Mouse (Mus musculus) intestine, embryonic 14.5 days (tissue): ENCODE measurements around the gene Krtap3-1. TPM values are rescaled to one million over a fixed set of nuclear protein-coding genes. Genes with fewer than 3 reads are reported as not detected.
A peak's percentile ranks its signal among the peaks of the same experiment; 100 is the strongest.

Source experiments
- ATAC-seq: fragments of 200-750 bp; cut with Nextera tagmentation; replicated peaks from 2 replicates; pipeline ENCODE4 v1.8.0; 2017; ENCODE audit warnings: low read depth, moderate number of reproducible peaks, moderate TSS enrichment, moderate library complexity; ENCODE audit not compliant: low FRiP score, low TSS enrichment
- DNase-seq: peaks from one replicate; pipeline ENCODE4 v3.0.0-alpha.2; 2018; ENCODE audit warnings: low spot score
- H3K27ac ChIP-seq: fragments of 300-500 bp; sonication (generic); 2 replicates; pipeline ENCODE4 v1.5.1; 2014; ENCODE audit warnings: low read depth, mild to moderate bottlenecking, control low read depth
- H3K27me3 ChIP-seq: fragments of 300-500 bp; sonication (generic); replicated peaks from 2 replicates; pipeline ENCODE4 v1.6.1; 2014; ENCODE audit warnings: low read length, control low read depth; ENCODE audit not compliant: control insufficient read depth, insufficient read depth
- H3K36me3 ChIP-seq: fragments of 300-500 bp; sonication (generic); 2 replicates; pipeline ENCODE4 v1.6.1; 2014; ENCODE audit warnings: low read length, control low read depth; ENCODE audit not compliant: control insufficient read depth, insufficient read depth
- H3K4me1 ChIP-seq: fragments of 300-500 bp; sonication (generic); replicated peaks from 2 replicates; pipeline ENCODE4 v1.6.1; 2014; ENCODE audit warnings: low read length, control low read depth, mixed read lengths; ENCODE audit not compliant: control insufficient read depth, insufficient read depth
- H3K4me2 ChIP-seq: fragments of 300-500 bp; sonication (generic); 2 replicates; pipeline ENCODE4 v1.6.1; 2014; ENCODE audit warnings: low read length
- H3K4me3 ChIP-seq: fragments of 300-500 bp; sonication (generic); 2 replicates; pipeline ENCODE4 v1.5.1; 2014; ENCODE audit warnings: low read depth, low read length, control low read depth, mixed read lengths
- H3K9ac ChIP-seq: fragments of 300-500 bp; sonication (generic); 2 replicates; pipeline ENCODE4 v1.6.1; 2014; ENCODE audit warnings: mild to moderate bottlenecking, low read length
- H3K9me3 ChIP-seq: fragments of 300-500 bp; sonication (generic); 2 replicates; pipeline ENCODE4 v1.6.1; 2016; ENCODE audit warnings: low read length, control low read depth; ENCODE audit not compliant: control insufficient read depth
- WGBS: fragments of 180-500 bp; shearing (Covaris S2); extraction: QIAGEN DNeasy Blood & Tissue Kit; methylation state at CpG from one replicate; pipeline ENCODE4 v1.1.7; 2014; 5-methylcytosine and 5-hydroxymethylcytosine counted together
- polyA plus RNA-seq: library from polyadenylated mRNA; unstranded; fragments of >200 nt; fragmentation: Nextera tagmentation; extraction: Ambion mirVana; gene quantifications from 2 replicates; pipeline ENCODE4 v1.2.1, GENCODE M21; 2014

Krtap3-1 gene
- polyA plus RNA-seq, 1 experiment from 2014 or later: not detected

DNA sequence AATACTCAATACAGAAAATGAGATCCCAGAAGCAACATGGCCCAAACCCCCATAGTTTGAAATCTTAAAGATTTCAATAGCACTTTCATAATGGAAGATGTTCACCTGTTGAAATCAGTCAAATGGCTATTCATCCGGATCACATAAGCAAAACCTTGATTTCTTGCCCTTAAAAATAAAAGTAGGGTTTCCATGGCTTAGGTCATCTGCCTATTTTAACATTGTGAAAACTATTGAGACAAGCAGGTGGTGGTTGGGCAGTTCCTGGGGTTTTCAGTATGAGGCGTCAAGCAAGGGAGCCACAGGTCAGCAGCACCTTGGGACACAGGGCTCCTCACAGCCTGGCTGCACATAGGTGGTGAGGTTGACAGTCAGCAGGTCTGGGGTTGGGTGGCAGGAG lies 10.2 kb downstream of the Krtap3-1 start:
- H3K27ac ChIP-seq: no peak overlapping the region
- no peak for DNase-seq

DNA sequence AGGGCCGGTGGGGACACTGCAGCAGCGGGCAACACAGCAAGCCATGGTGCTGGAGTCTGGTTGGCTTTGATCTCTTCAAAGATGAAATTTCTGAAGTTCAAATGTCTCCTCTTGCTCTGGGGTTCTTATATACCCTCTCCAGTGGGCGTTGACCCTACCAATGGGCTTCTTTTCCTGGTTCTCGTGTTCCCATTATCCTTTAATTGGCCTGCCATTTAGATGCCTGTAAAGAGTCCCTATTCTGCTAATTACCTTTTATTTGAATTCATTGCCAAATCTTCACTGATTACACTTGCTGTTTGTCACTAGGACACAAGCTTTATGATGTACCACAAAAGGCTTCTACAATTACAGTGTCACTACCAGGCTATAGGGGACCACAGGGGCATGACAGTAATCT lies 15.7 kb downstream of the Krtap3-1 start, which contains the start of gene Krtap3-3:
Gene Krtap3-3 (minus strand): TSS at position 101 of the 400 bp plus-strand sequence.
- DNase-seq (no peak), ATAC-seq (no peak)
- Histone ChIP-seq H3K27ac (no peak within 1 kb of the TSS), H3K4me1 (no peaks in the 10 kb centered on the region), H3K4me3 (no peak within 1 kb of the TSS), H3K9ac (no peak within 1 kb of the TSS), H3K27me3 (no peaks in the 10 kb centered on the region), H3K4me2 (no peak within 1 kb of the TSS), H3K9me3 (no peaks in the 10 kb centered on the region), H3K36me3 (no peaks in the 10 kb centered on the region)
- 69% methylated on average over 4 of the region's 4 CpGs for WGBS

More for the DNA sequence above, 10.2 kb downstream of the Krtap3-1 start:
- H3K9ac ChIP-seq: no peak overlapping the region
- H3K4me1 ChIP-seq: no peaks in the 10 kb centered on the region
- H3K4me2 ChIP-seq: no peak overlapping the region
- H3K27me3 ChIP-seq: no peaks in the 10 kb centered on the region
- H3K9me3 ChIP-seq: no peaks in the 10 kb centered on the region
- H3K4me3 ChIP-seq: no peak overlapping the region
- 88% methylated on average over 2 of the region's 2 CpGs for WGBS
- no peak for ATAC-seq
- no peaks in the 10 kb centered on the region for H3K36me3 ChIP-seq

DNA sequence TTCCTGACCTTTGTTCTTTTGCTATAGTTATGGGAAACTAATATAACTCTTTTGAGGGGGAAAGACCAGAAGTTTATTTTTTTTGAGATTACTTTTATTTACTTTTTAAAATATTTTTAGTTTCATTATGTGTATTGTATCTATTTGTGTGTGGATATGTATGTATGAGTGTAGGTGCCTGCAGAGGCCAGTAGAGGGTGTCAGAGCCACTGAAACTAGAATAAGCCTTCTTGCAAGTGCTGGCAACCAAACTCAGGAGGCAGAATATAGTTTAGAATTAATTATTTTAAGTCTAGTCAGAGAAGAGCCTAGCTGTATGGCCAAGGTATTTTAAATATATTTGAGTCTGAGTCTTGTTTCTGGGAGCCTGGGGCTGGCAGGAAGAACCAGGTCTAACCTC lies 18.5 kb downstream of the Krtap3-1 start:
- H3K4me3 ChIP-seq: no peak overlapping the region
- no peaks in the 10 kb centered on the region for H3K27me3 ChIP-seq
- no peaks in the 10 kb centered on the region for H3K36me3 ChIP-seq
- no peaks in the 10 kb centered on the region for H3K4me1 ChIP-seq
- H3K4me2 ChIP-seq: no peak overlapping the region
- H3K9me3 ChIP-seq: no peaks in the 10 kb centered on the region
- no peak overlapping the region for H3K9ac ChIP-seq
- DNase-seq (no peak), ATAC-seq (no peak)
- no peak overlapping the region for H3K27ac ChIP-seq

DNA sequence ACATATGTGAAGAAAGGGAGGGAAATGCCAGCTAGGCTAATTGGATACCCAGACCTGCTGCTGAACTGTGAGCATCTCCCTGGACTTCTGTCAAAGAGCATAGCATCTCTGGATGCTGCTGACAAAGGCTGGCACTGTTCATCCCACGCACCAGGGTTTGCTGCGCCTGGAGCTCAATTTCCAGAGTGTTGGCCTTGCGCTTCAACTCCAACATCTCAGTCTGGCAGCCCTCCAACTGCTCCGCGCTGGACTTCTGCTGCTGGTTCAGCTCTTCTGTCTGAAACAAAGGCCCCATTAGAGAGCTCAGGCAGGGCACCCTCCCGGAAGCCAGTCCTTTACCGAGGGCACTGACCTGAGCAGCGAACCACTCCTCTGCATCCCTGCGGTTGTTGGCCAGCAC lies 26.7 kb downstream of the Krtap3-1 start:
- 67% methylated on average over 9 of the region's 9 CpGs for WGBS
- ATAC-seq (no peak), DNase-seq (peak; percentile 57)
- Histone ChIP-seq H3K36me3 (no peaks in the 10 kb centered on the region), H3K27ac (no peak overlapping the region), H3K27me3 (no peaks in the 10 kb centered on the region), H3K4me3 (no peak overlapping the region), H3K4me2 (no peak overlapping the region), H3K9ac (no peak overlapping the region), H3K9me3 (no peaks in the 10 kb centered on the region), H3K4me1 (no peaks in the 10 kb centered on the region)

DNA sequence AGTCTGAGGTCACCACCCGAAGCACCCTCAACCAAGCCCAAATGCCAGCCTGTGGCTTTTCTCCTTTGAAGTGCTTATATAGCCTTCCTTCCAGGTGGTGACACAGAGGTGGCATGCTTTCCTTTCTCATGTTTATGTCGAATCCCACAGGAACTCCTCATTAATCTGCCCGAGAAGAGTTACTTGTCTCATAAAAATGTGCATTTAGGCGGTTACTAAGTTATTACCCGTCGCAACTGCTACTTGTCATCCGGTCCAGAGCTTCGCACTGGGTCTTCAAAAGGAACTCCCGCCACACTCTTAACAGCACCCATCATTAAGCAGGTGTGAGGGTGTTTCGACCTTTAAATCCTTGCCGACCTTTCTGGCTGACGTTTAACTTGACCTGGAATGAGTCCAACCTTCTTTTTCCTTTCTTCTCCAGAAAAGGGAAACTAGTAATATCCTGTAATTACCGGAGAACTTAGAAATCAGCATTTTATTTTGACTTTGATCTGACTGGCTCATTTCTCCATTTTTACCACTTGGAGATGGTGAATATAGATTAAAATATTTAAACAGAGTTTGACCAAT lies 45.1 kb downstream of the Krtap3-1 start, which contains the start of gene Krt39:
Gene Krt39 (minus strand): TSS at position 51 of the 573 bp plus-strand sequence.
- no peaks in the 10 kb centered on the region for H3K36me3 ChIP-seq
- DNase-seq: no peak
- H3K4me1 ChIP-seq: no peaks in the 10 kb centered on the region
- H3K27me3 ChIP-seq: no peaks in the 10 kb centered on the region
- no peak within 1 kb of the TSS for H3K27ac ChIP-seq
- no peaks in the 10 kb centered on the region for H3K9me3 ChIP-seq
- no peak for ATAC-seq
- WGBS: 68% methylated on average over 13 of the region's 13 CpGs
- no peak within 1 kb of the TSS for H3K4me2 ChIP-seq
- H3K4me3 ChIP-seq: no peak within 1 kb of the TSS
- no peak within 1 kb of the TSS for H3K9ac ChIP-seq

Other genes starting within 250 kb of the Krtap3-1 start
- gene Krt25, start 243.7 kb downstream of the Krtap3-1 start, polyA plus RNA-seq: 0.15 TPM in 1 of 2 replicates, not detected in the other
- gene Krt26, start 228.7 kb downstream of the Krtap3-1 start, polyA plus RNA-seq: 0.04 and 0.16 TPM in 2 replicates
- not detected in 2 replicates for gene Krt27, start 215.5 kb downstream of the Krtap3-1 start, polyA plus RNA-seq
- not detected in 2 replicates for gene Krt28, start 191.7 kb downstream of the Krtap3-1 start, polyA plus RNA-seq
- gene Krt10, start 177.3 kb downstream of the Krtap3-1 start, polyA plus RNA-seq: 26.2 and 28.5 TPM in 2 replicates
- gene Krt12, start 144.4 kb downstream of the Krtap3-1 start, polyA plus RNA-seq: not detected in 2 replicates
- gene Krt20, start 128.5 kb downstream of the Krtap3-1 start, polyA plus RNA-seq: 16.5 and 17.1 TPM in 2 replicates
- 6.0 and 9.2 TPM in 2 replicates for gene Krt23, start 73.5 kb downstream of the Krtap3-1 start, polyA plus RNA-seq
- gene Krt39, start 45.3 kb downstream of the Krtap3-1 start, polyA plus RNA-seq: not detected in 2 replicates
- gene Krt40, start 23.5 kb downstream of the Krtap3-1 start, polyA plus RNA-seq: not detected in 2 replicates
- gene Krtap3-3, start 15.8 kb downstream of the Krtap3-1 start, polyA plus RNA-seq: not detected in 2 replicates
- not detected in 2 replicates for gene Krtap3-2, start 9.8 kb downstream of the Krtap3-1 start, polyA plus RNA-seq
- not detected in 2 replicates for gene Gm11939, start 7.2 kb downstream of the Krtap3-1 start, polyA plus RNA-seq
- gene Krtap1-5, start 14.4 kb upstream of the Krtap3-1 start, polyA plus RNA-seq: not detected in 2 replicates
- gene Krtap1-4, start 17.0 kb upstream of the Krtap3-1 start, polyA plus RNA-seq: not detected in 2 replicates
- not detected in 2 replicates for gene Krtap1-3, start 24.7 kb upstream of the Krtap3-1 start, polyA plus RNA-seq
- gene Krtap9-3, start 31.5 kb upstream of the Krtap3-1 start, polyA plus RNA-seq: not detected in 2 replicates
- not detected in 2 replicates for gene Gm11938, start 36.7 kb upstream of the Krtap3-1 start, polyA plus RNA-seq
- gene Gm11937, start 43.6 kb upstream of the Krtap3-1 start, polyA plus RNA-seq: not detected in 2 replicates
- gene Krtap2-4, start 48.2 kb upstream of the Krtap3-1 start, polyA plus RNA-seq: not detected in 2 replicates
- not detected in 2 replicates for gene Gm11562, start 53.8 kb upstream of the Krtap3-1 start, polyA plus RNA-seq
- not detected in 2 replicates for gene Krtap4-1, start 61.6 kb upstream of the Krtap3-1 start, polyA plus RNA-seq
- not detected in 2 replicates for gene Krtap4-2, start 68.5 kb upstream of the Krtap3-1 start, polyA plus RNA-seq
- not detected in 2 replicates for gene Krtap4-7, start 77.5 kb upstream of the Krtap3-1 start, polyA plus RNA-seq
- gene Gm11555, start 83.6 kb upstream of the Krtap3-1 start, polyA plus RNA-seq: not detected in 2 replicates
- gene Gm11563, start 92.3 kb upstream of the Krtap3-1 start, polyA plus RNA-seq: not detected in 2 replicates
- not detected in 2 replicates for gene Krtap4-6, start 99.3 kb upstream of the Krtap3-1 start, polyA plus RNA-seq
- not detected in 2 replicates for gene Gm14190, start 124.1 kb upstream of the Krtap3-1 start, polyA plus RNA-seq
- gene Gm14180, start 167.7 kb upstream of the Krtap3-1 start, polyA plus RNA-seq: not detected in 2 replicates
- gene Gm11595, start 206.3 kb upstream of the Krtap3-1 start, polyA plus RNA-seq: not detected in 2 replicates
- not detected in 2 replicates for gene Krtap4-8, start 214.1 kb upstream of the Krtap3-1 start, polyA plus RNA-seq
- gene Krtap4-9, start 218.6 kb upstream of the Krtap3-1 start, polyA plus RNA-seq: not detected in 2 replicates
- gene Gm11596, start 226.8 kb upstream of the Krtap3-1 start, polyA plus RNA-seq: not detected in 2 replicates
- not detected in 2 replicates for gene Gm11569, start 232.3 kb upstream of the Krtap3-1 start, polyA plus RNA-seq
- not detected in 2 replicates for gene Gm11554, start 237.8 kb upstream of the Krtap3-1 start, polyA plus RNA-seq
- gene Krtap4-13, start 243.3 kb upstream of the Krtap3-1 start, polyA plus RNA-seq: not detected in 2 replicates
- gene Gm11564, start 249.0 kb upstream of the Krtap3-1 start, polyA plus RNA-seq: not detected in 2 replicates